Mouse (Mus musculus): Measurements from ENCODE around the gene Mpp3. TPM values are rescaled to one million over a fixed set of nuclear protein-coding genes. Genes with fewer than 3 reads are reported as not detected.

Mpp3 gene
- total and polyA plus RNA-seq, 3 experiments, result 0.12 to 3.8 (median 0.31) TPM

DNA sequence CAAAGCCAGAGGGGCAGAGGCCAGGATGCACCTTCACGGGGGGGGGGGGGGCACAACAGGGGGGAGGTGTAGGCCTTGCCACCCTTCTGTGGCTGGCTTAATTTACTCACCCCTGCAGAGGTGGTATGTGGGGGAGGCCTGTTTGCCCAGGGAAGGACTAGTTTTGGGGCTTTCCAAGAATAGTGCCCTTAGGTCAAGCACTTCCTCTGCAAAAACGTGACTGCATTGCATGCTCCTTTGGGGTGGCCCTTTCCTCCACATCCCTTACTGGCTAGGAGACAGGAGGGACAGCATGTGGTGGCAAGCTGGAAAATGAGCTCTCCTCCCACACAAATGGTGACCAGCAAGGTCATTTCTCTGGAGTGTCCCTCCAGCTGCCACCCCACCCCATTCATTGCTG, 62.7 kb downstream of the Mpp3 start:
- Histone ChIP-seq H3K9ac (ENCODE audit: insufficient read depth, low read depth) (no peak overlapping the region), H3K27ac (ENCODE audit: insufficient read depth, low read depth) (no peak overlapping the region), H3K4me3 (replicated peaks in 1 of 3; ENCODE audit: low read depth in 2 of 3, low read length in 2 of 3, poor library complexity in 1 of 3) (no peak overlapping the region), H3K27me3 (replicated peaks) (peaks cover 72% of the 10 kb centered on the region), H3K4me2 (ENCODE audit: insufficient read depth, low read depth, poor library complexity, severe bottlenecking) (no peak overlapping the region), H3K9me3 (replicated peaks; ENCODE audit: low read length) (peaks cover 3% of the 10 kb centered on the region), H3K79me2 (replicated peaks; ENCODE audit: control insufficient read depth, extremely low read depth, insufficient read depth, poor library complexity, severe bottlenecking) (no peaks in the 10 kb centered on the region), H3K36me3 (replicated peaks in 1 of 2; ENCODE audit: control insufficient read depth in 1 of 2, insufficient read depth in 1 of 2, low read length in 1 of 2) (no peaks in the 10 kb centered on the region), H3K4me1 (ENCODE audit: control insufficient read depth in 1 of 2, insufficient read depth in 2 of 2) (0 out of 4 replicates have a peak, but pooled peaks cover 2% of the 10 kb centered on the region in 2 experiments)
- dilution Hi-C loops (cut with MboI; ENCODE audit: extremely low pct_ligation_motif_present, extremely low pct_unique_long_range_greater_than_20kb, low sequenced_read_pairs), result loop anchor here (10.0 kb wide), 1 partner anchor 51 kb away; no protein-coding TSS in a partner anchor
- peak; percentile 26; the same call in 1 of the 2 replicates for TF ChIP-seq BHLHE40 (IDR thresholded peaks at IDR 0.05; ENCODE audit: low read depth, low read length)
- TF ChIP-seq CTCF (conservative IDR thresholded peaks at IDR 0.05 in 1 of 2, IDR thresholded peaks at IDR 0.05 in 1 of 2; ENCODE audit: low read depth in 2 of 2, low read length in 2 of 2), result no peak
- DNase-seq (ENCODE audit: extremely low read depth), result no peak
- in situ Hi-C loops (cut with MboI; ENCODE audit: low pct_ligation_motif_present, low pct_unique_long_range_greater_than_20kb, low sequenced_read_pairs), result loop anchor here (5.0 kb wide), 1 partner anchor 43 kb away; no protein-coding TSS in a partner anchor

DNA sequence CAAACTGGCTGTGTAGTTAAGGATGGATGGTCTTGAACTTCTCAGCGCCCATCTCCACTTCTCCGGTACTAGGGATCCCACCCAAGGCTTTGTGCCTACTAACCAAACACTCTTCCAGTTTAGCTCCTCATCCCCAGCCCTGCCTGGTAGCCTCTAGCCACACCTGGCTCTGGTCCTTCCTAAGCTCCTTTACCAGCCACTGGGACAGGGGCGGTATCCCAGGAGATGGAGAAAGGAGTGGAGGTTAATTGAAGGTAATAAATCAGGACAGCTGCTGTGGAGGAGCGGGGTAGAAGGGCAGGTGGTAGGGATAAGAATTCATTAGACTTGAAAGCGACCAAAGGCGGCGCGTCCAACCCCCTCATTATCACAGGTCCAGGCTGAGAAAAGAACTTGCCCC, 63.6 kb downstream of the Mpp3 start:
- Histone ChIP-seq H3K9ac (ENCODE audit: insufficient read depth, low read depth) (no peak overlapping the region), H3K4me3 (replicated peaks in 1 of 3; ENCODE audit: low read depth in 2 of 3, low read length in 2 of 3, poor library complexity in 1 of 3) (no peak overlapping the region), H3K4me1 (ENCODE audit: control insufficient read depth in 1 of 2, insufficient read depth in 2 of 2) (0 out of 4 replicates have a peak, but pooled peaks cover 2% of the 10 kb centered on the region in 2 experiments), H3K36me3 (replicated peaks in 1 of 2; ENCODE audit: control insufficient read depth in 1 of 2, insufficient read depth in 1 of 2, low read length in 1 of 2) (no peaks in the 10 kb centered on the region), H3K9me3 (replicated peaks; ENCODE audit: low read length) (peaks cover 3% of the 10 kb centered on the region), H3K27me3 (replicated peaks) (peaks cover 78% of the 10 kb centered on the region), H3K27ac (ENCODE audit: insufficient read depth, low read depth) (no peak overlapping the region), H3K4me2 (ENCODE audit: insufficient read depth, low read depth, poor library complexity, severe bottlenecking) (no peak overlapping the region), H3K79me2 (replicated peaks; ENCODE audit: control insufficient read depth, extremely low read depth, insufficient read depth, poor library complexity, severe bottlenecking) (no peaks in the 10 kb centered on the region)
- TF ChIP-seq USF2 (conservative IDR thresholded peaks at IDR 0.05; ENCODE audit: low read depth, low read length) (no peak), USF1 (IDR thresholded peaks at IDR 0.05; ENCODE audit: low read depth, low read length) (no peak)
- in situ Hi-C loops (cut with MboI; ENCODE audit: low pct_ligation_motif_present, low pct_unique_long_range_greater_than_20kb, low sequenced_read_pairs) (loop anchor here (5.0 kb wide), 1 partner anchor 42 kb away; no protein-coding TSS in a partner anchor), dilution Hi-C loops (cut with MboI; ENCODE audit: extremely low pct_ligation_motif_present, extremely low pct_unique_long_range_greater_than_20kb, low sequenced_read_pairs) (loop anchor here (10.0 kb wide), 1 partner anchor 50 kb away; no protein-coding TSS in a partner anchor)
- no peak for DNase-seq (ENCODE audit: extremely low read depth)

- Histone ChIP-seq H3K9ac (ENCODE audit: insufficient read depth, low read depth) (no peak overlapping the region), H3K36me3 (replicated peaks in 1 of 2; ENCODE audit: control insufficient read depth in 1 of 2, insufficient read depth in 1 of 2, low read length in 1 of 2) (no peaks in the 10 kb centered on the region), H3K27ac (ENCODE audit: insufficient read depth, low read depth) (no peak overlapping the region), H3K4me2 (ENCODE audit: insufficient read depth, low read depth, poor library complexity, severe bottlenecking) (peak overlapping the region; percentile 29; the same call in 1 of the 2 replicates), H3K4me1 (ENCODE audit: control insufficient read depth in 1 of 2, insufficient read depth in 2 of 2) (0 out of 4 replicates have a peak, but pooled peaks cover 2 to 4% of the 10 kb centered on the region in 2 experiments), H3K27me3 (replicated peaks) (peaks cover 86% of the 10 kb centered on the region), H3K79me2 (replicated peaks; ENCODE audit: control insufficient read depth, extremely low read depth, insufficient read depth, poor library complexity, severe bottlenecking) (no peaks in the 10 kb centered on the region), H3K9me3 (replicated peaks; ENCODE audit: low read length) (peaks cover 3% of the 10 kb centered on the region), H3K4me3 (replicated peaks in 1 of 3; ENCODE audit: low read depth in 2 of 3, low read length in 2 of 3, poor library complexity in 1 of 3) (peak overlapping the region in 1 of 3 experiments; percentile 26)
- TF ChIP-seq NRF1 (IDR thresholded peaks at IDR 0.05; ENCODE audit: low read depth, low read length) (no peak), RCOR1 (conservative IDR thresholded peaks at IDR 0.05; ENCODE audit: low read depth, low read length) (no peak), JUN (IDR thresholded peaks at IDR 0.05; ENCODE audit: insufficient read depth, low read depth, low read length) (no peak), EP300 (IDR thresholded peaks at IDR 0.05; ENCODE audit: low read length) (no peak), UBTF (IDR thresholded peaks at IDR 0.05; ENCODE audit: low read depth, low read length) (0 out of 2 replicates have a peak, but pooled peaks have one; percentile 24)
- dilution Hi-C loops (cut with MboI; ENCODE audit: extremely low pct_ligation_motif_present, extremely low pct_unique_long_range_greater_than_20kb, low sequenced_read_pairs) (loop anchor here (10.0 kb wide), 1 partner anchor 49 kb away; no protein-coding TSS in a partner anchor), in situ Hi-C loops (cut with MboI; ENCODE audit: low pct_ligation_motif_present, low pct_unique_long_range_greater_than_20kb, low sequenced_read_pairs) (no loop called here)
- no peak for DNase-seq (ENCODE audit: extremely low read depth)
Observed at GRCm38 (mm10) chr11:101963473-101964291, 64.6 kb downstream of the Mpp3 start.

Measured in CH12.LX (cell line).